Mouse (Mus musculus) neural tube, embryonic 13.5 days (tissue): ENCODE data around the gene Rsbn1l. TPM values are rescaled to one million over a fixed set of nuclear protein-coding genes. Genes with fewer than 3 reads are reported as not detected.

Experiments
- ATAC-seq: fragments of 200-750 bp; cut with Nextera tagmentation; 2 replicates; pipeline ENCODE4 v1.8.0; 2017; ENCODE audit warnings: low read depth, mild to moderate bottlenecking, moderate TSS enrichment, moderate library complexity
- H3K27ac ChIP-seq: fragments of 300-500 bp; sonication (generic); replicated peaks from 2 replicates; pipeline ENCODE4 v1.5.1; 2015; ENCODE audit warnings: moderate library complexity, mild to moderate bottlenecking, inconsistent platforms
- H3K27me3 ChIP-seq: fragments of 300-500 bp; sonication (generic); 2 replicates; pipeline ENCODE4 v1.6.1; 2015; ENCODE audit warnings: mild to moderate bottlenecking, inconsistent platforms
- H3K36me3 ChIP-seq: fragments of 300-500 bp; sonication (generic); 2 replicates; pipeline ENCODE4 v1.6.1; 2015; ENCODE audit warnings: mild to moderate bottlenecking, inconsistent platforms
- H3K4me1 ChIP-seq: fragments of 300-500 bp; sonication (generic); replicated peaks from 2 replicates; pipeline ENCODE4 v1.6.1; 2015; ENCODE audit warnings: inconsistent platforms
- H3K4me2 ChIP-seq: fragments of 300-500 bp; sonication (generic); 2 replicates; pipeline ENCODE4 v1.6.1; 2015; ENCODE audit warnings: inconsistent platforms, mild to moderate bottlenecking, moderate library complexity
- H3K4me3 ChIP-seq: fragments of 300-500 bp; sonication (generic); 2 replicates; pipeline ENCODE4 v1.5.1; 2015; ENCODE audit warnings: mild to moderate bottlenecking, inconsistent platforms
- H3K9ac ChIP-seq: fragments of 300-500 bp; sonication (generic); 2 replicates; pipeline ENCODE4 v1.6.1; 2015; ENCODE audit warnings: moderate library complexity, mild to moderate bottlenecking, inconsistent platforms
- H3K9me3 ChIP-seq: fragments of 300-500 bp; sonication (generic); 2 replicates; pipeline ENCODE4 v1.6.1; 2016; ENCODE audit warnings: inconsistent platforms
- WGBS: fragments of 180-500 bp; shearing (Covaris S2); methylation state at CpG from one replicate; pipeline ENCODE4 v1.1.7; 2015; 5-methylcytosine and 5-hydroxymethylcytosine counted together
- polyA plus RNA-seq: library from polyadenylated mRNA; unstranded; fragments of >200 nt; fragmentation: Nextera tagmentation; extraction: Ambion mirVana; gene quantifications from 2 replicates; pipeline ENCODE4 v1.2.1, GENCODE M21; 2015

Gene Rsbn1l
- polyA plus RNA-seq, result 4.8 and 6.2 TPM in 2 replicates

GRCm38 (mm10) chr5:20956298-20956697, at the start of gene Rsbn1l:
Gene Rsbn1l (minus strand): TSS chr5:20956398.
- Histone ChIP-seq H3K4me2 (no peak within 1 kb of the TSS), H3K4me3 (no peak within 1 kb of the TSS), H3K4me1 (peaks cover 11% of the 10 kb centered on the region), H3K9ac (no peak within 1 kb of the TSS), H3K27me3 (no peaks in the 10 kb centered on the region), H3K9me3 (no peaks in the 10 kb centered on the region; the same call in 1 of the 2 replicates), H3K36me3 (peaks cover 5% of the 10 kb centered on the region; the same call in 1 of the 2 replicates), H3K27ac (no peak within 1 kb of the TSS)
- 98% methylated on average over 3 of the region's 3 CpGs for WGBS
- no peak for ATAC-seq

- Histone ChIP-seq H3K4me2 (no peak overlapping the region), H3K27me3 (no peaks in the 10 kb centered on the region), H3K4me1 (no peaks in the 10 kb centered on the region), H3K36me3 (peaks cover 84% of the 10 kb centered on the region), H3K9me3 (0 out of 2 replicates have a peak, but pooled peaks cover 7% of the 10 kb centered on the region), H3K9ac (no peak overlapping the region), H3K27ac (no peak overlapping the region), H3K4me3 (no peak overlapping the region)
- no peak for ATAC-seq
- WGBS, result 97% methylated on average over 6 of the region's 6 CpGs
These were observed 46.5 kb upstream of the Rsbn1l start for GRCm38 (mm10) chr5:21002723-21003122.

- H3K4me1 ChIP-seq, result no peaks in the 10 kb centered on the region
- H3K4me2 ChIP-seq, result no peak overlapping the region
- no peak overlapping the region for H3K9ac ChIP-seq
- WGBS, result 97% methylated on average over 10 of the region's 10 CpGs
- H3K9me3 ChIP-seq, result 0 out of 2 replicates have a peak, but pooled peaks cover 7% of the 10 kb centered on the region
- peaks cover 87% of the 10 kb centered on the region for H3K36me3 ChIP-seq
- no peak for ATAC-seq
- no peak overlapping the region for H3K27ac ChIP-seq
- H3K27me3 ChIP-seq, result no peaks in the 10 kb centered on the region
- H3K4me3 ChIP-seq, result no peak overlapping the region
These were observed 45.6 kb upstream of the Rsbn1l start for GRCm38 (mm10) chr5:21001622-21002315.

- WGBS, result 96% methylated on average over 6 of the region's 6 CpGs
- H3K4me1 ChIP-seq, result no peaks in the 10 kb centered on the region
These were observed 42.2 kb upstream of the Rsbn1l start for GRCm38 (mm10) chr5:20998427-20998826.

GRCm38 (mm10) chr5:20997555-20997954, 41.4 kb upstream of the Rsbn1l start:
- Histone ChIP-seq H3K9ac (no peak overlapping the region), H3K4me3 (no peak overlapping the region), H3K27ac (no peak overlapping the region), H3K36me3 (peaks cover 86% of the 10 kb centered on the region), H3K4me1 (no peaks in the 10 kb centered on the region), H3K4me2 (no peak overlapping the region), H3K27me3 (no peaks in the 10 kb centered on the region), H3K9me3 (0 out of 2 replicates have a peak, but pooled peaks cover 7% of the 10 kb centered on the region)
- ATAC-seq, result no peak
- 94% methylated on average over 6 of the region's 6 CpGs for WGBS

More at GRCm38 (mm10) chr5:20998427-20998826, 42.2 kb upstream of the Rsbn1l start:
- no peak for ATAC-seq
- Histone ChIP-seq H3K4me3 (no peak overlapping the region), H3K4me2 (no peak overlapping the region), H3K27ac (no peak overlapping the region), H3K9ac (no peak overlapping the region), H3K27me3 (no peaks in the 10 kb centered on the region), H3K9me3 (0 out of 2 replicates have a peak, but pooled peaks cover 7% of the 10 kb centered on the region), H3K36me3 (peaks cover 94% of the 10 kb centered on the region)

GRCm38 (mm10) chr5:20990062-20990809, 34.0 kb upstream of the Rsbn1l start:
- Histone ChIP-seq H3K9ac (no peak overlapping the region), H3K36me3 (peaks cover 72% of the 10 kb centered on the region), H3K4me2 (no peak overlapping the region), H3K27ac (no peak overlapping the region), H3K9me3 (no peaks in the 10 kb centered on the region), H3K4me1 (no peaks in the 10 kb centered on the region), H3K27me3 (no peaks in the 10 kb centered on the region), H3K4me3 (no peak overlapping the region)
- no peak for ATAC-seq
- 96% methylated on average over 8 of the region's 8 CpGs for WGBS

GRCm38 (mm10) chr5:20986271-20986670, 30.1 kb upstream of the Rsbn1l start:
- no peaks in the 10 kb centered on the region for H3K9me3 ChIP-seq
- H3K4me2 ChIP-seq, result no peak overlapping the region
- no peak overlapping the region for H3K4me3 ChIP-seq
- H3K36me3 ChIP-seq, result peaks cover 57% of the 10 kb centered on the region
- H3K9ac ChIP-seq, result no peak overlapping the region
- H3K4me1 ChIP-seq, result no peaks in the 10 kb centered on the region
- ATAC-seq, result no peak
- 96% methylated on average over 8 of the region's 8 CpGs for WGBS
- no peaks in the 10 kb centered on the region for H3K27me3 ChIP-seq
- H3K27ac ChIP-seq, result no peak overlapping the region

GRCm38 (mm10) chr5:20983505-20983904, 27.3 kb upstream of the Rsbn1l start:
- Histone ChIP-seq H3K9ac (no peak overlapping the region), H3K9me3 (no peaks in the 10 kb centered on the region), H3K4me2 (no peak overlapping the region), H3K27me3 (no peaks in the 10 kb centered on the region), H3K4me3 (no peak overlapping the region), H3K4me1 (no peaks in the 10 kb centered on the region), H3K36me3 (peaks cover 32% of the 10 kb centered on the region), H3K27ac (no peak overlapping the region)
- no peak for ATAC-seq

- H3K36me3 ChIP-seq, result no peaks in the 10 kb centered on the region
- no peak overlapping the region for H3K27ac ChIP-seq
- no peak for ATAC-seq
- no peaks in the 10 kb centered on the region for H3K27me3 ChIP-seq
- H3K4me2 ChIP-seq, result no peak overlapping the region
- no peak overlapping the region for H3K4me3 ChIP-seq
- H3K9ac ChIP-seq, result no peak overlapping the region
- 79% methylated on average over 4 of the region's 4 CpGs for WGBS
- H3K4me1 ChIP-seq, result 0 out of 2 replicates have a peak, but pooled peaks cover 4% of the 10 kb centered on the region
- H3K9me3 ChIP-seq, result no peaks in the 10 kb centered on the region
These were observed 18.5 kb upstream of the Rsbn1l start for GRCm38 (mm10) chr5:20974690-20975089.

- 5% methylated on average over 6 of the region's 7 CpGs for WGBS
- no peak for ATAC-seq
- Histone ChIP-seq H3K36me3 (no peaks in the 10 kb centered on the region), H3K4me3 (no peak overlapping the region), H3K4me2 (no peak overlapping the region), H3K9ac (no peak overlapping the region), H3K9me3 (no peaks in the 10 kb centered on the region), H3K4me1 (0 out of 2 replicates have a peak, but pooled peaks cover 4% of the 10 kb centered on the region), H3K27me3 (no peaks in the 10 kb centered on the region), H3K27ac (no peak overlapping the region)
These were observed 17.8 kb upstream of the Rsbn1l start for GRCm38 (mm10) chr5:20973999-20974398.

- Histone ChIP-seq H3K36me3 (no peaks in the 10 kb centered on the region), H3K9me3 (no peaks in the 10 kb centered on the region), H3K4me2 (no peak overlapping the region), H3K27me3 (no peaks in the 10 kb centered on the region), H3K27ac (no peak overlapping the region), H3K4me3 (no peak overlapping the region), H3K4me1 (0 out of 2 replicates have a peak, but pooled peaks cover 10% of the 10 kb centered on the region), H3K9ac (no peak overlapping the region)
- no peak for ATAC-seq
- 57% methylated on average over 5 of the region's 5 CpGs for WGBS
These were observed 16.9 kb upstream of the Rsbn1l start for GRCm38 (mm10) chr5:20973069-20973468.

GRCm38 (mm10) chr5:20968963-20969362, 12.8 kb upstream of the Rsbn1l start:
- ATAC-seq, result no peak
- 0 out of 2 replicates have a peak, but pooled peaks cover 10% of the 10 kb centered on the region for H3K4me1 ChIP-seq
- no peak overlapping the region for H3K4me3 ChIP-seq
- H3K9ac ChIP-seq, result no peak overlapping the region
- no peaks in the 10 kb centered on the region for H3K9me3 ChIP-seq
- H3K36me3 ChIP-seq, result no peaks in the 10 kb centered on the region
- H3K4me2 ChIP-seq, result no peak overlapping the region
- no peaks in the 10 kb centered on the region for H3K27me3 ChIP-seq
- WGBS, result 65% methylated on average over 9 of the region's 9 CpGs
- no peak overlapping the region for H3K27ac ChIP-seq
